Mouse (Mus musculus) mouse embryonic stem cell (cell line): ENCODE measurements around the gene Rgs3.

Experiments
- in situ Hi-C, 2 experiments: fragments of 300-500 bp; cut with MboI; formaldehyde crosslinking; loops; 1 replicate in 1 of 2; 3 replicates in 1 of 2; pipeline ENCODE4 v1.14.3; 2019 to 2020; ENCODE audit warnings: low sequenced_read_pairs in 2 of 2, low pct_unique_long_range_greater_than_20kb in 1 of 2, mixed read lengths in 1 of 2; ENCODE audit not compliant: unreplicated experiment in 1 of 2

Gene Rgs3

DNA sequence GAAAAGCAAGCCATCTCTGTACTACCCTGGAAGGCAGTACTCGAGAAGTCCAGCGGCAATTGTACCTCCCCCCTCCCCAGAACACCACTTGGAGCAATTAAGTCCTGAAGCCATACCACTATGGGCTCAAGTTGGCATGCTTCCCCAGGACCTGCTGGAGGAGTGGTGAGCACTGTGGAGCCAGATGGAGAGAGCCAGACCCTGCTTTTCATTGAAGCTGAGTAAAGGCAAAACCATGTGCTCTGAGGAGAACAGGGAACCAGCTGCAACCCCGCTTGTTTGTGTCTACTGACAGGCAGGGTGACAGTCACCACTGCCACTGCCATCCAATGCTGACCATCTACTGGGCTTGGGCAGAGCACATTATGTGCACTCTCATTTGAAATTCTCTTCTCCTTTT is 17.8 kb upstream of the Rgs3 start:
- in situ Hi-C loops: no loop called here

DNA sequence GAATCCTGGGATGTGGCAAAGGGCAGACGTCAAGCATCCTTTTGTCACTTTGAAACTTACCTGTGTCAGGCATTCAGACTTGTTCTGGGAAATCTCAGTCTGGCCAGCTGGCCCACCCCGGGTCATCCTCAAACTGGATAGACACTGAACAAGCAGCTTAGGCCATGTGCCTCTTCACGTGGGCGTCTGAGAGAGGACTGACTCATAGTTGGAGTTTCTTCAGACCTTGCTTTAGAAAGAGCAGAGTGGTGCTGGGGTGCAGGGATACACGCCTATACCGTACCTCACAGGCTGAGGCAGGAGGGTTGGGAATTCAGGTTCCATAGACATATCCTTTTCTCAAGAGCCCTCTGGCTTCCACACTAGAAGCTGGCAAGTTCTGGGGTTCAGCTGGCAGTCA is 15.9 kb upstream of the Rgs3 start:
- in situ Hi-C loops: no loop called here

DNA sequence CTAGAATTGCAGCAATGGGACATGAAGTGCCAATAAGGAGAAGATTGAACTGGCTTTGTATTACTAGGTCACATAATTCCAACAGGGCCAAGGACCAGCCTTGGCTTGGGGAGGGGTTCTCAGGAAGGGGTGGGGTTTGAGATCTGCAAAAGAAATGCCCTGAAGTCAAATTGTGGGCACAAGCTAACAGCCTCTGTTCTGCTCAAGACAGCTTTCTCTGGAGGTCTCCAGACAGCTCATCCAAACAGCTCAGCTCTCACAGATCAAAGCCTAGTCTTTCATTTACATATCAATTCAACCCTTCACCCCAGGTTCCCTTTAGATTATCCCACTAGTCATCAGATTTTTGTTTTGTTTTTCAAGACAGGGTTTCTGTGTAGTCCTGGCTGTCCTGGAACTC is 14.8 kb upstream of the Rgs3 start:
- in situ Hi-C loops: no loop called here

DNA sequence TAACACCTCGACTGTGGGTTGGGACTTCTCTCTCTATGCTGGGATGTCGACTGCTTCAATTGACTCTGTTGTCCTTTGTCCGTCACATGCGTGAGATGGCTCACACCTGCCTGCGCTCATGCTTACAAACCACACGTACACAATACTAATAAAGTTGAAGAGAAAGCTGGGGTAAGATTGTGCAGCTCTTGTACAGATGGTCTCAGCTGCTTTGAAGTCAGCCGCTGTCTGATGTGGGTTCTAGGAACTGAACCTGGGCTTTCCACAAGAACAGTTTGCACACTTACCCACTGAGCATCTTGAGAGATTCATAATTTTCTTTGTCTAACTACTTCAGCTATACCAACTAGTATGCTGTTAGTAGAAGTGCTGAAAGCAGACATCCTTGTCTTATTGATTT is 7.7 kb upstream of the Rgs3 start:
- in situ Hi-C loops: loop anchor here (10.0 to 25.0 kb wide), 2 partner anchors 135 to 213 kb away; no protein-coding TSS in a partner anchor

DNA sequence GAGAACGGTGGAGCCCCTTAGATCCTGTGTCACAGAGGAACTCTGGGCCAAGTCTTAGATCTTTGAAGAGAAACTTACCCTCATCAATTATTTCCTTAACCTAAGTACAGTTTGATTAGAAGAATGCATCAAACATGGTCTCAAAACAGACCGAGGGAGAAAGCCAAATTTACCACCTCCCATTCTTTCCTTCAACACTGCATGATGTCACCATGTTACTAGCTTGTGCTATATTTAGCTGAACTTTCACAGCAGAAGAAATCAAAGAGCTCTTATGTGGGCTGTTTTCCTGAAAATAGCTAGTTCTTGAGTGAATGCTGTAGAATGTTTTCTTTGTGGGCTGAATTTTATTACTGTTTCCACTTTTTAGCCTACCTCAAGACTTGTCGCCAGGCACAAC is 2.2 kb upstream of the Rgs3 start:
- in situ Hi-C loops: loop anchor here (10.0 to 25.0 kb wide), 2 partner anchors 130 to 207 kb away; no protein-coding TSS in a partner anchor

DNA sequence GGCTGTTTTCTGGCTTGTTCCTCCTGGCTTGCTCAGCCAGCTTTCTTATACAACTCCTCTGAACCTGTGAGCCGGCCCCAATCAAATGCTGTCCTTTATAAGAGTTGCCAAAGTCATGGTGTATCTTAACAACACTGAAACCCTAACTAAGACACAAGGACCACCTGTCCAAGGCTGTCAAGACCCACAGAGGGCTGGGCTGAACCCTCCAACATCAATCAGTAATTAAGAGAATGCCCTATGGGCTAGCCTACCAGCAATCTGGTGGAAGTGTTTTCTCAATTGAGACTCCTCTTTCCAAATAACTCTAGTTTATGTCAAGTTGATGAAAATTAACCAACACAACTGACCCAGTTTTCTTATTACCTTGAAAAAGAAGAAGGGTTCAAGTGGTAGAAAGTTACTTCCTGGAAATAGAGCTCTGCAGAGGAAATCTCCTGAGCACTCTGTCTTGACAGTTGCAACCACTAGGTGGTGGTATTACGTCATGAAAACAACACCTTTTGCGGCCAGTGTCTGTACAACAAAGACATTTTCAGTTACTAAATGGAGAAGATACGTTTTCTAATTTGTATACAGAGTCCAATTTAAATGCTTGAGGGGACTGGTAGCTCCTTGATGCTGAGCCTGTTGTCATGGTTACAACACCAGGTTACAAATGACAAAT is 1.4 kb downstream of the Rgs3 start:
- in situ Hi-C loops: loop anchor here (5.0 to 25.0 kb wide), 3 partner anchors 126 to 206 kb away; no protein-coding TSS in a partner anchor

DNA sequence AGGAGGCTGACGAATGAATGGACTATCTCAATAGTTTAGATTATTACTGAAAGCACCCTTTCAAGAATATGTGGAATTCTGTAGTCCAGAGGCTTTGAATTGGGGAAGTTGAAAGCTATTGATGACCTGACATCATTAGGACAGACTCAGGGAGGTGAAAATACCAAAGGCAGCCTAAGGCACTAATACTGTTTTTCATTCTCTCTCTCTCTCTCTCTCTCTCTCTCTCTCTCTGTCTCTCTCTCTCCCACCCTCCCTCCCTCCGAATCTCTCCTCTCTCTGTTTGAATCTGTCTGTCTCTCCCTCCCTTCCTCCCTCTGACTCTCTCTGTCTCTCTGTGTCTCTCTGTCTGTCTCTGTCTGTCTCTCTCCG is 2.0 kb downstream of the Rgs3 start:
- in situ Hi-C loops: loop anchor here (5.0 to 25.0 kb wide), 3 partner anchors 126 to 206 kb away; no protein-coding TSS in a partner anchor

DNA sequence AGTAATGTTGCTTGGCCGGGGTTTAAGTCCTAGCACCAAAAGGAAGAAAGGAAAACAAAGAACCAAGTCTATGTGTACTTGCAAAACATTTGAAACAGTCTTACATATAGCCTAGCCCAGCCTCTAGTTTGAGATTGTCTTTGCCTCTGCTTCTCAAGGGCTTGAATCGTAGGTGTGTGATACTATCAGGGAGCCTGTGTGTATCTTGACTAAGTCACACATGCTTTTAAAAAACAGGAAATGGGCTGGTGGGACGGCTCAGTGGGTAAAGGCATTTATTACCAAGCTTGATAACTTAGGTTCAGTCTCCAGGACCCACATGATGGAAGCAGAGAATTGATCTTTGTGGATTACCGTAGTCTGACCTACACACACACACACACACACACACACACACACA is 2.4 kb downstream of the Rgs3 start:
- in situ Hi-C loops: loop anchor here (5.0 to 25.0 kb wide), 3 partner anchors 125 to 205 kb away; no protein-coding TSS in a partner anchor

DNA sequence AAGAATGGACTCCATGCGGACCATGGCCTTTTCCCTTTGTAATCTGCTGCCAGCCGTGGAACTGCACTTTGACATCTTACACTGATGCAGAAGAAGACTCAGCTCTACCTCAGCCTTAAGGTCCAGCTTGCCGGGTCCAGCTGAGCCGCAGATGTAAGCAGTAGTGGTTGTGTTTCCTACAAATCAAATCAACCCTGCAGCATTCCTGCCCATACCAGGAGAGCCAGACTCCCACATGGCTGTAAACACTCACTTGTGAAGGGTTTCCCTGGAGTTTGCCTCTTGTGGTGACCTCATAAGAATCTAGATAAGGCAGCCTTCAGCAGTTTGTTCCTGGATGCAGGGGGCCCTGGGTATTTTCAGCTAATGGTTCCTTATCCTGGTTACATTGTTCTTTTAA is 6.9 kb downstream of the Rgs3 start:
- in situ Hi-C loops: loop anchor here (10.0 to 25.0 kb wide), 2 partner anchors 121 to 128 kb away; no protein-coding TSS in a partner anchor

DNA sequence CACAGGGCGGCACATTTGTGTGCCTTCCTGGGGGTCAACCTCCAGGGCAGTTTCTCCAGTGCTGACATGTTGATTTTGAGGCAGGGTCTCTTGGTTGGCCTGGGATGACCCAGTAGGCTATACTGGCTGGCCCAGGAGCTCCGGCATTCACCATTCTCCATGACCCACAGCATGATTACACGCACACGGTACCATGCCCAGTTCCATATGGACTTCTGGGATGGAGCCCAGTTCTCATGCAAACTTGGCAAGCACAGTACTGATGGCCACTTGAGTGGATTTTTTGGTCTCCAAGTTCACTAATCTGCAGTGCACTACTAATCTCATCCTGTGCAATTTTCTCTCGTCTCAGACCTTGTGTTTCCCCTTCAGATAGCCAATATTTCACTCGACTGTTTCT is 8.0 kb downstream of the Rgs3 start:
- in situ Hi-C loops: loop anchor here (10.0 to 25.0 kb wide), 2 partner anchors 120 to 127 kb away; no protein-coding TSS in a partner anchor

DNA sequence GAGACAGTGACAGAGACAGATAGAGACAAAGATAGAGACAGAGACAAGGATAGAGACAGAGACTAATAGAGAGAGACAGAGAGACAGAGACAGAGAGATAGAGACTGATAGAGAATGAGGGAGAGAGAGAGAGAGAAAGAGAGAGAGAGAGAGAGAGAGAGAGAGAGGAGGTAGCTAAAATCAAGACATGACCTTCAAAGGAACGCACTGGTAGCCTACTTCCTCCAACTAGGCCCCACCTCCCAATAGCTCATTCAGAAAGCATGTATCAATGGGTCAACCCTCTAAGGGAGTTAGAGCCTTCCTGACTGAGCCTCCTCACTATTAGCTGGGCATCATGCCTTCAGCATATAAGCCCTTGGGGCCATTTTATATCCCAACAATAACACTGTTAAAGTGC is 8.7 kb downstream of the Rgs3 start:
- in situ Hi-C loops: loop anchor here (10.0 to 25.0 kb wide), 2 partner anchors 119 to 126 kb away; no protein-coding TSS in a partner anchor

DNA sequence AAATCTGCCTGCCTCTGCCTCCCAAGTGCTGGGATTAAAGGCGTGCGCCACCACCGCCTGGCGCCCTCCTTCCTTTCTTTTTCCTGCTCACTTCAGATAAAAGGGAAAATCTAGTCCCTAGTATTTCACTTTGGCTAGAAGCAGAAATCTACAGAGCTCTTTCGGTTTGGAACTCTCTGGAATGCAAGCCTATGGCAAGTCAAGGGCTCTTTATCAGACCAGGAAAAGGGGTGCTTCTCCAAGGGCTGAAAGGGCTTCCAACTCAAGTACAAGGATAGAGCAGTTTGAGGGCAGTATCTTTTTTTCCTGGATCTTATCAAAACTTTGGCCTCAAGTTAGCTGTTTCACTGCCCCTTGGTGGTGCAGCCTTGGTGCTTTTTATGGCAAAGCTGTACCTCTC is 10.0 kb downstream of the Rgs3 start:
- in situ Hi-C loops: loop anchor here (10.0 to 25.0 kb wide), 2 partner anchors 118 to 125 kb away; no protein-coding TSS in a partner anchor

DNA sequence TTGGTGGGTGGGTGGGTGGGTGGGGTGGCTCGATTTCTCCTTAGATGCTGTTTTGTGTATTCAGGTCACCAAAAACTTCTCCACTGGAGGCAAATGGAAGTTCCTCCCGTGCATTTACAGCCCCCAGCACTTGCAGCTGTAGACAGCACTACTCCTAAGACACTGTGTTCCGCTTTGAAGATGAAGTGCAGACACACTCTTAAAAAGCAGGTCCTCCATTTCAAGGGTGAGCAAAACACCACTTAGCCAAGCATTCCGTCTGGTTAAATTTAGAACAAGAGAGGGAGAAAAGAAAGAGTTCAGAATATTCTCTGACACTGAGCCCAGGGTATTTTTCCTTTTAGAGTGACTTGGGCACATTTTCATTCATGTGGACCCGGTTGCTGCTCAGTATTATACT is 10.4 kb downstream of the Rgs3 start:
- in situ Hi-C loops: loop anchor here in 1 of 2 experiments (25.0 kb wide), 1 partner anchor 117 kb away; no protein-coding TSS in a partner anchor

DNA sequence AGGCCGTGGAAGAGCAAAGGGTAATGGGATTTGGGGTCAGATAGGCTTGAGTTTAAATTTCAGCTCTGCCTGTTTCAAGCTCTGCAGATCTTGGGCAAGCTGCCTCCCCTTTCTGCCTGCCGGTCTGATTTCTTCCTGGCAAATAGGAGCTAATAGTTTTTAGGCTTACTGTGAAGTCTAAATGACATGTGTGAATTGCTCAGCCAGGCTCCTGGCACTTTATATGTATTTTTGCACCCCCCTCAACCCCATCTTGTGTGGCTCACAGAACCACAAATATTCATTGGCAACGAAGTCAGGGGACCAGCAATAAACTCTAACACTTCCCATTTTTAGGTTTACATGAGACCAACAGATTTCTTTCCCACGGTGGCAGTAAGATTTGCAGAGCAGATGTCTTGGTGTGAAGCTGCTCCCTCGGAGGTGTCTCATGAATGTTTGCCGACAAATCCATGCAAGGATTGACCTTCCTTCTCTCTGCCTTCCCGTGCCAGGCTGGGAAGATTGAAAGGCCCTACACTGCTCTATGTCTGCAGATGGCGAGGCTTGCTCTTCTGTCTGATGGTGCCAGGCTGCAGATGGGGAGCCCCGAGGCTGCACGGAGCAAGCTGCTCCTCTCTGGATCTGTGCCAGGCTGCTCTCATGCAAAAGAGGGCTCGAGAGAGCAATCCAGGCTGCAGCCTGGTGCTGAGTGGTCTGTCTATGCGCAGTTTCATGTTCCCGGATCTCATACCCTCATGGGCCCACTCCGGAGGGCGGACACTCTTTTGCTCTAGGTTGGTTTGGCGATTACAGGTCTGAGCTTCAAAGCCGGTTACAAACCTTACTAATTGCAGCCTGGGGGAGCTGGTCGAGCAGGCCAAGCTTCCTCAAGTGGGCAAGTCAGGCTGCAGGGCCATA is 23.0 kb downstream of the Rgs3 start:
- in situ Hi-C loops: no loop called here

DNA sequence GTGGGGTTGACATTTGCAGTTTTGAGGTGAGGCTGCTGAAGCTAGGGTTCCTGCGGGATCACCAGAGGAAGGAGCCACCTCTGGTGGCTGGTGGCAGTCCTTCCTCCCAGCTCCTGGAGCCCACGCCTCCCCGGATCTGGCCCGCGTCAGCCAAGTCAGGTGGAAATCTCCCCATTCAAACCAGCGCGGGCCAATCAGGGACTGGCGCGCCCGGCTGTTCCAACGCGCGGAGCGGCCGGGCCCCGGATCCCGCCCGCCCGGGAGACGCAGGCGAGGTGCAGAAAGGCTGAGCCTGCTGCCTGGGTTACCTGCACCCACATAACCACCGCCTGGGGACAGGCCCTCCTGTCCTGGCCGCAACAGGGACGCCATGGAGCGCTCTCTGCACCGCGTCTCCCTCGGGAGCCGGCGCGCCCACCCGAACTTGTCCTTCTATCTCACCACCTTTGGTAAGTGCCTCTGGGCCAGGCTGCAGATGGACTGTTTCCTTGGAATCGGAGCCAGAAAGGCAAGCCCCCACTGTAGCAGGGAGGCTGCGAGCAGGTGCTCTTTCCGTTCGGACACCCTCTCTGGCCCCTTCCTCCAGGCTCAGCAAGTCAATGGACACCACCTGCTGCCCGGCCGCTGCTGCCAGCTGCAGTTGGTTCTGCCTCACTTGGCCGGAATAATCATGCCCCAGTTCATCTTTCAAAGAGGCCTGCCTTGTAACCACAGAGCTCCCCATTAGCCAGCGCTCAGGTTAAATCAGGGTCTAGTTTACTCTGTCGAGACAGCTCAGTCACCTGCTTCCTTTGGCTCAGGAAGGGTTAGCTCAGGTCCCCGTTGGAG is 23.8 kb downstream of the Rgs3 start:
- in situ Hi-C loops: no loop called here

DNA sequence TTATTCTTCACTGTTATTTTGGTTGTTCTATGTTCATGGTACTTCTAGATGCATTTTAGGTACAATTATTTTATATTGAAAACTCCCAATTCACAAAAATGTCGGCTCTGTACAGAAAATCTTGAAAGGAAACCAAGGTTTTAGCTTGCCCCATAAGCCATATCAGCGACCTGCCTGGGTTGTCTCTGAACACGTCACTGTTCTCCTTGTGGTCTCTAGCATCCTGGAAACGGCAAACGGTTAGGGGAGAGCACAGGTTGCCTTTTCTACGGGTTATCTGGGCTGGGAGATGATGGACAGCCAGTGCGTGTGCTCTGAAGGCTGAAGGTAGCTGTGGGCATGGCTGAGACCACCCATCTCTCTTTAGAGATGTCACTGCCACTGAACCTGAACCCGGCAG is 27.4 kb downstream of the Rgs3 start:
- in situ Hi-C loops: no loop called here

DNA sequence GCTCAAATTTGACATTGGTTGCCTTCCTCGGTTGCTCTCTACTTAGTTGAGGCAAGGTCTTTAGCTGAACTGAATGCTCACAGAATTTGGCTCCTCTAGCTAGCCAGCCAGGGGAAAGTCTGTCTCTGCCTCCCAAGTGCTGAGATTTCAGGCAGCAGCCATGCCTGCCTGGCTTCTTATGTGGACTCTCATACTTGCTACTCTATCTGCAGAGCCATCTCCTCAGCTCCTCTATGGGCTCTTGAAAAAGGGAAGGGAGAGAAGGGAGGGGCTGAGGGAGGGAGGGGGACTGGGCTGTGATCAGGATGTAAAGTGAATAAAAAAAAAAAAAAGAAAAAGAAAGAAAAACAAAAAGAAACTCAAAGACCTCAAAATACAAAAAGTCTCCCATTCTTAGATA is 31.2 kb downstream of the Rgs3 start:
- in situ Hi-C loops: no loop called here

DNA sequence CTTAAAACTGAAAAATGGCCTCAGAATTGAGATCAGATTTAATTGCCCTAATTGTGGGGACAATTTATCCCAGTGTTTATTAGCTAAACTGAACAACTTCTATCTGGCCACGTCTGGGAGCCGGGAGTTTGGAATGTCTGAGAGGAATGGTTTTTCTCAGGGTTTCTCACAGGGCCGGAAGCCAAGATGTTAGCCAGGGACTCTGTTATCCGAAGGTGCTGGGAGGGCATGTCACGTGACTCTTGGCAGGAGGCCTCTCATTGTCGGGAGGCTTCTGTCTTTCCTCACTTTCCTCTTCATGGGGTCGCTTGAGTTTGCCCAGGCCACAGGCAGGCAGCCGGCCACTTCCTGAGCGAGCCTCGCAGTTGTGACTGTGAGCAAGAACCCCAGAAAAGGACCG is 31.7 kb downstream of the Rgs3 start:
- in situ Hi-C loops: no loop called here
